Mouse (Mus musculus): ENCODE data around the gene N4bp2l1.

Gene N4bp2l1

GRCm38 (mm10) chr5:150566971-150567370 lies 30.0 kb downstream of the N4bp2l1 start:
- no peak for DNase-seq (ENCODE audit: low spot score in 2 of 2)

GRCm38 (mm10) chr5:150566226-150566625 lies 30.8 kb downstream of the N4bp2l1 start:
- no peak for DNase-seq (ENCODE audit: low spot score in 2 of 2)

DNA sequence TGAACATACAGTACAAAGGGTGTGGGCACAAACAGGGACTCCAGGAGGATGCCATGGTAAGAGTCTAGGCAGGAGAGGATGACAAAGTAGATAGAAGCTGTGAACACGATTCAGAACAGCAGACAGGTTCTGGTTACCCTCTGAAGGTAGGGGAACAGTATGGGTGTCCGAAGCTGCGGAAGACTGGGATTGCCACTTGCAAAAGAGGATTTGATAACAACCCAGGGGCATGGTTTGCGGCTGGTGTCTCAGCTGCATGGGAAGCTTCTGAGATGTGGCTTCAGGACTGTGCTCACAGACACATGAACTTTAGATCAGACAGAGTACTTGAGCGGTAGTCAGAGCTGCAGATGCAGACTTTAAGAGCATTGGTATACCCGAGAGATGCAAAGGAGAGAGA lies 32.6 kb downstream of the N4bp2l1 start:
- DNase-seq (ENCODE audit: low spot score in 2 of 2): no peak

DNA sequence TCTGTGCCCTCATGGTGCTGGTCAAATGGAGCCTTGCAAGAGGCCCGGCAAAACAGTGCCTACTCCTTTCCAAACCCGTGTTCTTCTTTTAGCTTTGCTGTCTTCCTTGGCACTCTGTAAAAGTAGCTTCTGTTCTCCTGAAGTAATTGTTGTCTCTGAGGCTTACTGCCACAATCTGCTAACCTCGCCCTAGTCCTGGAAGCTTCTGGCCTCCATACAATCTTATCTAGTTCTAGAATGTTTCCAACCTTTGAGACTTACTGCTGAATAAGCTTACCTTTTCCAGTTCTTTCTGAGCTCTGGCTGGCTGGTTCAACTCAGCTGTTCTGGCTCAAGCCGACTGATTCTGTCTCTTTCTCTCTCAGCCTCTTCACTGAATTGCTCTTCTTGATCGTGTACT lies 35.2 kb downstream of the N4bp2l1 start:
- DNase-seq (ENCODE audit: low spot score in 2 of 2): no peak

DNA sequence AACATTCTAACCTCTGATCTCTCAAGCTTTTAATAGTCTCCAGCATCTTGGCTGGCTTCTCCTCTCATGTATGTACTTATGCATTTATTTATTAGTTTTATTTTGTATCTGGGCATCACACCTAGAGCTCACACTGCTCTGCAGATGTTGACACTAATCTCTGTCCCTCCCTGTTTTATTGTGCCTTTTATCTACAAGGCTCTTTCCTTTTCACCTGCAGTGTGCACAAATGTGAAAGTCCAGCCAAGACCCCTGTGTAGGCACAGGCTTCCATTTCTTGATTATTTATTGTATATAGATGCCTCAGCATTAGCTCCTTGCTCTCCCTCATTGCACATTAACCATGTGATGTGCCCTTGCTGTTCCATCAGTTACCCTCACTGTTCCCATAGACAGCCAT lies 35.6 kb downstream of the N4bp2l1 start:
- DNase-seq (ENCODE audit: low spot score in 2 of 2): no peak

GRCm38 (mm10) chr5:150560851-150561250 lies 36.1 kb downstream of the N4bp2l1 start:
- no peak for DNase-seq (ENCODE audit: low spot score in 2 of 2)

- no peak for DNase-seq (ENCODE audit: low spot score in 2 of 2)
Observed at GRCm38 (mm10) chr5:150559519-150560103, 37.4 kb downstream of the N4bp2l1 start.

DNA sequence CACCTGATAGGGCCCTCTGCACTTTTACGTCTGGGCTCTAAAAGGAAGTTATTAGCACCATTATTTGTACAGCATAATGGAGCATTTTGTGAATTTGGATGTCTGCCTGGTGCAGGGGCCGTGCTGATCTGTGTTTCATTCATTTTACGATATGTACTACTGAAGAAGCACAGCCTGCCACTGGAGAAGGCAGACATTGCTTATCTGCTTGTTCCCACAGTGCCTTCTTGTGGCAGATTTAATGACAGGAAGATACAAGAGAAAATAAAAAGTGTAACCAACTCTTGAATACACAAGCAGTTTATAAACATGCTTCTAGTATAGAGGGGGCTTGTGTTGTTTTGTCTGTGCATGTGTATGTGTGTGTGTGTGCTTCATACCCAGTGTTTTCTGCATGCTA lies 45.4 kb downstream of the N4bp2l1 start:
- no peak for DNase-seq (ENCODE audit: low spot score in 2 of 2)

- DNase-seq (ENCODE audit: low spot score in 2 of 2): no peak
Observed at GRCm38 (mm10) chr5:150543184-150543583, 53.8 kb downstream of the N4bp2l1 start.

DNA sequence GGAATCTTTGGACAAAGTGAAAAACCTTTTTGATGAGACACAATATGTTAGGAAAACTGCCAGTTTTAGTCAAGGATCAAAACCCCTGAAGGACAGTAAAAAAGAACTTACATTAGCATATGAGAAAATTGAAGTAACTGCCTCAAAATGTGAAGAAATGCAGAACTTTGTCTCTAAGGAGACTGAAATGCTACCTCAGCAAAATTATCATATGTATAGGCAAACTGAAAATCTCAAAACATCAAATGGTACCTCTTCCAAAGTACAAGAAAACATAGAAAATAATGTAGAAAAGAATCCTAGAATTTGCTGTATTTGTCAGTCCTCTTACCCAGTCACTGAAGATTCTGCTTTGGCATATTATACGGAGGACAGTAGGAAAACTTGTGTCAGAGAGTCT lies 55.7 kb downstream of the N4bp2l1 start:
- DNase-seq (ENCODE audit: low spot score in 2 of 2): no peak

- DNase-seq (ENCODE audit: low spot score in 2 of 2): no peak
Observed at GRCm38 (mm10) chr5:150525239-150525638, 71.7 kb downstream of the N4bp2l1 start.

DNA sequence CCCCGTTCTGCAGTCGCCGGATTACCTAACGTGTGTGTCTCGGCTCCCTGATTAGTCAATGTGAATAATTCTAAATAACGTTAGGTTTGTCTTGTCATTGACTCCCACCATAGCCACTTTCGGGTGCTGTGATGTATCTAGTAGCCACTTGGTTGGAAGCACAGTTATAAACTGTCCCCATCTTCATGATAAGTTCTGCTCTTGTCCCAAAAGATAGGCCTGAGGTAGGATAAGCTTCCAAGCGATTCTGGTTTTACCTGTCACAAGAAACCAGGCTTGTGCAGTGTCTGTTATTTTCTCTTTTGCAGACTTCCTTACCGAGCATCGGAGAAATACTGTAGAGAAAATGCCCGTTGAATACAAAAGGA lies 74.1 kb downstream of the N4bp2l1 start:
- no peak for DNase-seq (ENCODE audit: low spot score in 2 of 2)

DNA sequence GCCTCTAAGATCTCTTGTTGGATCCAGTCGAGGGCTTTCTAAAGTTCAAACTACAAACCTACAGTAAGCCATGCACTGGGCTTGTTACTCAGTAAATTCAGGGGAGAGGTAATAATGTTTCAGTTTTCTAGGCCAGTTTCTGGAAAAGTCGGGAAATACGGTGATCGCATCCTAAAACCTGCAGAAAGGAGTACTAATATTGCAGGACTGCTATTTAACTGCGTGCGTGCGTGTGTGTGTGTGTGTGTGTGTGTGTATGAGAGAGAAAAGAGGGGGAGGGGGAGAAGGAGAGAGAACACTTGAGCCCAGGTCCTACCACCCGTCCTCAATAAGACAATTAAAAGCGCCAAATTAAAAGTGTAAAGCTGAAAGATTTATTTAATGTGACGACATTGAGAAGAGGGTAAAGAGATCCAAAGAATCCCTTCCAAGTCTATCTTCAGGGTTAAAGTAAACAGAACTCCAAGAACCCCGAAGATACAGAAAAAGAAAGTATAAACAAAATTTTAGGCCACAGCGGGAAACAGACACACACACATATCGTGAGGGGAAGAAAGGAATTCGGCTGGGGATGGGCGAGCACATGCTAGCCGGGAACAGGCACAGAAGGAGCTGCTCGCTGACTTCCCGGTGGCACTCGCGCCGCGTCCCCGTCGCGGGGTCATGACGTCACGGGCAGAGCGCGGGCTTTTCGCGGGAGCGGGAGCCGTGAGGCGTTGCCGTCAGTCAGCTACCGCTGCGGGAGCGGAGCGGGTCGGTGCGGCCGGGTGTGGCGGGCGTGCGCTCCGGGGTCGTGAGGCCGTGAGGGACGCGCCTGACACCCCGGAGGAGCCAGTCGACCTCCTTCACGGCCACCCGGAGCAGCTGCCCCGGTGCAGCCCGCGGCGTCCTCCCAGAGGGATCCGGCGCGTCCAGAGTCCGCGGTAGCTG lies 74.8 kb downstream of the N4bp2l1 start, which contains the start of gene Brca2:
TSS of gene Brca2 (plus strand) at position 694 of the 930 bp plus-strand sequence.
- DNase-seq (ENCODE audit: low spot score in 2 of 2): peak; percentile 85 to 92

Measured in thymus, postnatal 10 days (tissue).